Mouse (Mus musculus) brain, embryonic 14.5 days (tissue): ENCODE data around the gene Best3.

Experiments
- CTCF ChIP-seq: fragments of 200-500 bp; IDR thresholded peaks from 2 replicates; pipeline ENCODE4 v1.5.1; 2012; ENCODE audit warnings: inconsistent platforms, mild to moderate bottlenecking, moderate library complexity, borderline replicate concordance; ENCODE audit not compliant: insufficient read depth, insufficient read length; ENCODE audit errors: extremely low read depth
- POLR2A ChIP-seq: fragments of 200-500 bp; IDR thresholded peaks from 2 replicates; pipeline ENCODE4 v1.6.1; 2012; ENCODE audit warnings: mild to moderate bottlenecking, inconsistent platforms, borderline replicate concordance; ENCODE audit not compliant: poor library complexity, insufficient read depth, insufficient read length, severe bottlenecking; ENCODE audit errors: extremely low read depth

DNA sequence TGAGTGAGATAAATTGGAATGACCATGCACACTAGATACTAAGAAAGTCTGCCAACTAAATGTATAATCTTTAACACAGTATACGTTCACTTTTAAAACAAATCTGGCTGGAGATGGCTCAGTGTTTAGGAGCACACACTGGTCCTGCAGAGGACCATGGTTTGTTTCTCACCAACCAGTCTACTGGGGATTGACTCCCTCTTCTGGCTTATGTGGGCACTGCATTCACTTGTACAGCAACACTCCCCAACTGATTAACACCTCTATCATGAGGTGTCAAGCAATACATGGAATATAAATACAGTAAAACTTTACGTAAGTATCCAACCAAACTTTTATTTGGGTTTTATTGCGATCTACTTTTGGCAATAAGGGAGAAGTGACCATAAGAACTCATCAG is 83.0 kb downstream of the Best3 start:
- no peak for TF ChIP-seq POLR2A
- 0 out of 2 replicates have a peak, but pooled peaks have one; percentile 7 for TF ChIP-seq CTCF
